Mouse (Mus musculus) kidney, postnatal 0 days (tissue): ENCODE results near the gene Miip. TPM values are rescaled to one million over a fixed set of nuclear protein-coding genes. Genes with fewer than 3 reads are reported as not detected.

Experiments
- ATAC-seq: fragments of 200-750 bp; cut with Nextera tagmentation; replicated peaks from 2 replicates; pipeline ENCODE4 v1.8.0; 2017; ENCODE audit warnings: low read depth, moderate number of reproducible peaks, moderate TSS enrichment, moderate library complexity; ENCODE audit not compliant: low FRiP score
- DNase-seq: peaks from one replicate; pipeline ENCODE4 v3.0.0-alpha.2; 2016; ENCODE audit warnings: low spot score
- H3K27ac ChIP-seq: fragments of 300-500 bp; sonication (generic); 2 replicates; pipeline ENCODE4 v1.5.1; 2014; ENCODE audit warnings: mild to moderate bottlenecking
- H3K27me3 ChIP-seq: fragments of 300-500 bp; sonication (generic); 2 replicates; pipeline ENCODE4 v1.6.1; 2014; ENCODE audit warnings: low read length, mixed read lengths; ENCODE audit not compliant: insufficient read depth
- H3K36me3 ChIP-seq: fragments of 300-500 bp; sonication (generic); 2 replicates; pipeline ENCODE4 v1.6.1; 2014; ENCODE audit warnings: low read length, mixed read lengths; ENCODE audit not compliant: insufficient read depth
- H3K4me1 ChIP-seq: fragments of 300-500 bp; sonication (generic); replicated peaks from 2 replicates; pipeline ENCODE4 v1.6.1; 2014; ENCODE audit warnings: antibody characterized with exemption, low read length, mixed read lengths; ENCODE audit not compliant: insufficient read depth
- H3K4me2 ChIP-seq: fragments of 300-500 bp; sonication (generic); 2 replicates; pipeline ENCODE4 v1.6.1; 2014; ENCODE audit warnings: mild to moderate bottlenecking, low read length, moderate library complexity, mixed read lengths
- H3K4me3 ChIP-seq: fragments of 300-500 bp; sonication (generic); replicated peaks from 2 replicates; pipeline ENCODE4 v1.5.1; 2014; ENCODE audit warnings: low read depth, low read length
- H3K9ac ChIP-seq: fragments of 300-500 bp; sonication (generic); 2 replicates; pipeline ENCODE4 v1.6.1; 2014; ENCODE audit warnings: low read depth, low read length
- H3K9me3 ChIP-seq: fragments of 300-500 bp; sonication (generic); replicated peaks from 2 replicates; pipeline ENCODE4 v1.6.1; 2016; ENCODE audit warnings: low read length, inconsistent platforms, mixed read lengths
- CTCF ChIP-seq: IDR thresholded peaks from 2 replicates; pipeline ENCODE4 v1.5.1; 2016; ENCODE audit warnings: antibody characterized with exemption, low read depth, mild to moderate bottlenecking, moderate library complexity
- WGBS: fragments of 180-500 bp; shearing (Covaris S2); extraction: QIAGEN DNeasy Blood & Tissue Kit; methylation state at CpG from one replicate; pipeline ENCODE4 v1.1.7; 2014; 5-methylcytosine and 5-hydroxymethylcytosine counted together
- polyA plus RNA-seq: library from polyadenylated mRNA; unstranded; fragments of >200 nt; fragmentation: Nextera tagmentation; extraction: Ambion mirVana; gene quantifications from 2 replicates; pipeline ENCODE4 v1.2.1, GENCODE M21; 2015

Miip gene
- polyA plus RNA-seq, 1 experiment from 2014 or later = 29.4 TPM

GRCm38 (mm10) chr4:147888237-147888636 lies 19.6 kb upstream of the Miip start:
- DNase-seq = no peak
- no peak overlapping the region for H3K9ac ChIP-seq
- WGBS = 91% methylated on average over 4 of the region's 4 CpGs
- H3K36me3 ChIP-seq = peaks cover 66% of the 10 kb centered on the region
- H3K9me3 ChIP-seq = no peaks in the 10 kb centered on the region
- H3K27ac ChIP-seq = no peak overlapping the region
- no peak for TF ChIP-seq CTCF
- no peaks in the 10 kb centered on the region for H3K27me3 ChIP-seq
- ATAC-seq = no peak
- no peak overlapping the region for H3K4me2 ChIP-seq
- H3K4me1 ChIP-seq = no peaks in the 10 kb centered on the region
- H3K4me3 ChIP-seq = no peak overlapping the region

DNA sequence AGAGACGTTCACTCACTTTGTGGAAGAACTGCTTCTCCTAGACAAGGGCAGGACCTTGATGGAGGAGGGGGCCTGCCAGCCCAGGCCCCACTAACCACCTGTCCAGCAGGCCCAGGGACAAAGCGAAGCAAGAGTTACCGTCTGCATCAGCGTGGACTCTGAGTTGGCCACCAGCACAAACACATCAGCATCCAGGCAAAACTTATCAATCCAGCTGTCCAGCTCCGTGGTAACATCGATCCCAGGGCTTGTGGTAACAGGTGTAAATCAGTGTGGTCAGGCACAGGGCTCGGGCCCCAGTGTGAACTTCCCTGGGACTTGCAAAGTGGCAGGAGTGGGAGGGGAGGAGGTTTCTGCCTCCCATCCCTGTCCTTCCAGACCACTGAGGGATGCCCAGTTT lies 18.7 kb upstream of the Miip start:
- Histone ChIP-seq H3K27me3 (no peaks in the 10 kb centered on the region), H3K27ac (no peak overlapping the region), H3K36me3 (peaks cover 75% of the 10 kb centered on the region), H3K4me2 (no peak overlapping the region), H3K9ac (no peak overlapping the region), H3K4me1 (no peaks in the 10 kb centered on the region), H3K9me3 (no peaks in the 10 kb centered on the region), H3K4me3 (no peak overlapping the region)
- ATAC-seq = no peak
- WGBS = 92% methylated on average over 7 of the region's 7 CpGs
- TF ChIP-seq CTCF = no peak
- no peak for DNase-seq

- H3K27ac ChIP-seq = no peak overlapping the region
- no peak overlapping the region for H3K4me2 ChIP-seq
- peaks cover 79% of the 10 kb centered on the region for H3K36me3 ChIP-seq
- no peak for DNase-seq
- H3K9me3 ChIP-seq = no peaks in the 10 kb centered on the region
- H3K4me1 ChIP-seq = no peaks in the 10 kb centered on the region
- no peak overlapping the region for H3K9ac ChIP-seq
- H3K27me3 ChIP-seq = no peaks in the 10 kb centered on the region
- 88% methylated on average over 12 of the region's 12 CpGs for WGBS
- no peak overlapping the region for H3K4me3 ChIP-seq
- ATAC-seq = no peak
- no peak for TF ChIP-seq CTCF
Measured at GRCm38 (mm10) chr4:147886158-147886557, 17.5 kb upstream of the Miip start.

DNA sequence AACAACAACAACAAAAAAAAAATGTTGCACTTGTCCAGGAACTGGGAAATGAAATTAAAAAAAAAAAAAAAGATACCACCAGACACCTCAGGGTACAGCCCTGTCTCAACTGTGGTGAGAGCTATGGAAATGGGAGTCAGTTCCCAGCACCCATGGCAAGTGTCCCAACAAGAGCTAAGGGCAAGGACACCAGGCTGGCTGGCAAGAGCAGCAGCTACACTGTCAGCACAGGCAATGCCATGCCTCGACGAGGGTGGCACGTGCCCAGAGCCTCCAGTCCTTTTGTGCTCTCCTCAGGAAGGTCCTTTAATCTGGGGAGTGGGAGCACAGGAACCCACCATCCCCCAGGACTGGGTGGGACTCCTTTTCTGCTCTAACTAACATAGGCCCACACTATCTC lies 15.5 kb upstream of the Miip start:
- WGBS = 92% methylated on average over 3 of the region's 3 CpGs

GRCm38 (mm10) chr4:147883041-147883440 lies 14.4 kb upstream of the Miip start:
- Histone ChIP-seq H3K9ac (no peak overlapping the region), H3K9me3 (no peaks in the 10 kb centered on the region), H3K27me3 (no peaks in the 10 kb centered on the region), H3K4me1 (no peaks in the 10 kb centered on the region), H3K27ac (no peak overlapping the region), H3K4me3 (no peak overlapping the region), H3K4me2 (no peak overlapping the region), H3K36me3 (peaks cover 71% of the 10 kb centered on the region)
- DNase-seq (no peak), ATAC-seq (no peak)
- 78% methylated on average over 6 of the region's 6 CpGs for WGBS
- no peak for TF ChIP-seq CTCF

More for the DNA sequence above, 15.5 kb upstream of the Miip start:
- Histone ChIP-seq H3K9ac (no peak overlapping the region), H3K4me3 (no peak overlapping the region), H3K27me3 (no peaks in the 10 kb centered on the region), H3K36me3 (peaks cover 73% of the 10 kb centered on the region), H3K4me1 (no peaks in the 10 kb centered on the region), H3K27ac (no peak overlapping the region), H3K9me3 (no peaks in the 10 kb centered on the region), H3K4me2 (no peak overlapping the region)
- DNase-seq = no peak
- ATAC-seq = no peak
- no peak for TF ChIP-seq CTCF

DNA sequence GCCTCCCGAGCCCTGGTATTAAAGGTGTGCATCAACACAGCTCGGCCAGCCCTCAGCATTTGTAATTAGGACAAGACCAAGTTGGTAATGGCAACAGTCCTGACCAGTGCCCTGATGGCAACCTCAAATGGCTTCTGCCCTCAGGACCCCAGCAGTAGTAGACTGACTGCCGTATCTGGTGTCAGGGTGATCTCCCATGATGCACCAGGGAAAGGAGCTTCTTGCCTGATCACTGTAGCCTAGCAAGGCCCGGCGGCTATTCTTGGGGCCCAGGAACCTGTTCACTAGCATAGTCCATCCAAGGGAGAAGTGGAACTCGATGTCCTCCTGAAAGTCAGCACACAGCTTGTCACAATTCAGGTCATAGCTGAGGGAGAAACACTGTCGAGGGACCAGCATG lies 13.2 kb upstream of the Miip start:
- no peak overlapping the region for H3K4me2 ChIP-seq
- WGBS = 98% methylated on average over 7 of the region's 7 CpGs
- no peaks in the 10 kb centered on the region for H3K27me3 ChIP-seq

GRCm38 (mm10) chr4:147879865-147880264 lies 11.2 kb upstream of the Miip start:
- Histone ChIP-seq H3K4me1 (no peaks in the 10 kb centered on the region), H3K27ac (no peak overlapping the region), H3K27me3 (no peaks in the 10 kb centered on the region), H3K9ac (no peak overlapping the region), H3K4me3 (no peak overlapping the region), H3K9me3 (no peaks in the 10 kb centered on the region), H3K36me3 (peaks cover 67% of the 10 kb centered on the region), H3K4me2 (no peak overlapping the region)
- no peak for DNase-seq
- no peak for TF ChIP-seq CTCF
- 61% methylated on average over 5 of the region's 5 CpGs for WGBS
- peak; percentile 53 for ATAC-seq

More for the DNA sequence above, 13.2 kb upstream of the Miip start:
- H3K36me3 ChIP-seq = peaks cover 66% of the 10 kb centered on the region
- H3K9me3 ChIP-seq = no peaks in the 10 kb centered on the region
- TF ChIP-seq CTCF = no peak
- H3K9ac ChIP-seq = no peak overlapping the region
- no peaks in the 10 kb centered on the region for H3K4me1 ChIP-seq
- ATAC-seq (no peak), DNase-seq (no peak)
- no peak overlapping the region for H3K27ac ChIP-seq
- no peak overlapping the region for H3K4me3 ChIP-seq
